Mouse (Mus musculus): ENCODE data around the gene Etv6.

- TF ChIP-seq CTCF (conservative IDR thresholded peaks at IDR 0.05; ENCODE audit: low read length) (no peak), NANOG (IDR thresholded peaks at IDR 0.05; ENCODE audit: borderline replicate concordance, low read length) (no peak)
These were observed 11.7 kb downstream of the Etv6 start for GRCm38 (mm10) chr6:134047249-134047648.
